Mouse (Mus musculus) lung, postnatal 0 days (tissue): ENCODE results near the gene Tex14. TPM values are rescaled to one million over a fixed set of nuclear protein-coding genes. Genes with fewer than 3 reads are reported as not detected.

Source experiments
- ATAC-seq: fragments of 200-750 bp; cut with Nextera tagmentation; 2 replicates; pipeline ENCODE4 v1.8.0; 2017; ENCODE audit warnings: moderate library complexity
- DNase-seq: peaks from one replicate; pipeline ENCODE4 v3.0.0-alpha.2; 2016; ENCODE audit warnings: low spot score
- H3K27ac ChIP-seq: fragments of 300-500 bp; sonication (generic); 2 replicates; pipeline ENCODE4 v1.5.1; 2014; ENCODE audit warnings: antibody characterized with exemption, mild to moderate bottlenecking, low read length, mixed read lengths
- H3K27me3 ChIP-seq: fragments of 300-500 bp; sonication (generic); replicated peaks from 2 replicates; pipeline ENCODE4 v1.6.1; 2014; ENCODE audit warnings: low read length, mixed read lengths; ENCODE audit not compliant: insufficient read depth
- H3K36me3 ChIP-seq: fragments of 300-500 bp; sonication (generic); 2 replicates; pipeline ENCODE4 v1.6.1; 2014; ENCODE audit warnings: low read length, mixed read lengths; ENCODE audit not compliant: insufficient read depth
- H3K4me1 ChIP-seq: fragments of 300-500 bp; sonication (generic); 2 replicates; pipeline ENCODE4 v1.6.1; 2014; ENCODE audit warnings: antibody characterized with exemption, low read depth, low read length, mixed read lengths; ENCODE audit not compliant: insufficient read depth
- H3K4me2 ChIP-seq: fragments of 300-500 bp; sonication (generic); replicated peaks from 2 replicates; pipeline ENCODE4 v1.6.1; 2014; ENCODE audit warnings: low read depth, mild to moderate bottlenecking, low read length, moderate library complexity, mixed read lengths
- H3K4me3 ChIP-seq: fragments of 300-500 bp; sonication (generic); 2 replicates; pipeline ENCODE4 v1.5.1; 2014; ENCODE audit warnings: low read depth, low read length
- H3K9ac ChIP-seq: fragments of 300-500 bp; sonication (generic); replicated peaks from 2 replicates; pipeline ENCODE4 v1.6.1; 2014; ENCODE audit warnings: low read depth, mild to moderate bottlenecking
- H3K9me3 ChIP-seq: fragments of 300-500 bp; sonication (generic); 2 replicates; pipeline ENCODE4 v1.6.1; 2016; ENCODE audit warnings: low read length, mixed read lengths
- CTCF ChIP-seq: IDR thresholded peaks from 2 replicates; pipeline ENCODE4 v1.5.1; 2016; ENCODE audit warnings: antibody characterized with exemption, mild to moderate bottlenecking
- EP300 ChIP-seq: IDR thresholded peaks from 2 replicates; pipeline ENCODE4 v1.6.1; 2016; ENCODE audit warnings: antibody characterized with exemption, mild to moderate bottlenecking, control low read depth
- WGBS: fragments of 180-500 bp; shearing (Covaris S2); extraction: QIAGEN DNeasy Blood & Tissue Kit; methylation state at CpG from one replicate; pipeline ENCODE4 v1.1.7; 2014; 5-methylcytosine and 5-hydroxymethylcytosine counted together
- polyA plus RNA-seq: library from polyadenylated mRNA; unstranded; fragments of >200 nt; fragmentation: Nextera tagmentation; extraction: Ambion mirVana; gene quantifications from 2 replicates; pipeline ENCODE4 v1.2.1, GENCODE M21; 2015

Tex14 gene
- polyA plus RNA-seq, 1 experiment from 2014 or later, result 1.1 TPM

DNA sequence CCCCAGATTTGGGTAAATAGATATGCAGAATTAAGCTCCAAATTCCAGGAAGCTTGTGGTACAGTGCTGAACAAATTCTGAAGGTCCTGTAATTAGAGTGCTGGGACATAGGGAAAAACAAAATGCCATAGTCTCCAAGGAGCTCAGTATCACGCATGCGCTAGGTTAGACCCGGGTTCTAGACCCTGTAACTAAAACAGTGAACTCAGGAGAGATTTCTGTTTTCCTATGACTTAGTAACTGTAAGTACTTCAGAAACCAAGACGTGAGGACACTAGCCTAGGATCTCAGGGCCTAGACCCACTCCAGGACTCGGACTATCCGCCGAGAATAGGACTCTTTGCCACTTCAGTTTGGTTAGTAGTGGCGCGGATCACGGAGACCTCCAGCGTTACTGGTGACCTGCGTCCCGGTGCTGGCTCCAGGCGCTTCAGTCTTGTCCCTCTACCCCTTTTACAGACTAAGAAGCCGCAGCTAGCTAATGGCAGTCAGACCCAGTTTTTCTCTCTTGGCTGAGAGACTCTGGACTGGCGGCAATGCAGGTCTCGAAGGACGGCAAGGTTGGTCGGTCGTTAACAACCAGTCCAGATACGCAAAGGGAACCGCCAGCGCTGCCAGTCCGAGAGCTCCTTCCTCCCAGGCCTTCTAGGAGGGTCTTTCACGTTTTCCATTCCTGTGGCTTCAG lies 186.1 kb downstream of the Tex14 start:
- no peaks in the 10 kb centered on the region for H3K9me3 ChIP-seq
- 2% methylated on average over 25 of the region's 25 CpGs for WGBS
- peak overlapping the region; percentile 96 for H3K27ac ChIP-seq
- H3K4me3 ChIP-seq, result peak overlapping the region; percentile 61
- TF ChIP-seq EP300 (no peak), CTCF (no peak)
- no peaks in the 10 kb centered on the region for H3K36me3 ChIP-seq
- no peaks in the 10 kb centered on the region for H3K27me3 ChIP-seq
- ATAC-seq, result no peak
- H3K9ac ChIP-seq, result peak overlapping the region; percentile 80
- H3K4me2 ChIP-seq, result peak overlapping the region; percentile 74
- H3K4me1 ChIP-seq, result peaks cover 34% of the 10 kb centered on the region
- DNase-seq, result peak; percentile 54

DNA sequence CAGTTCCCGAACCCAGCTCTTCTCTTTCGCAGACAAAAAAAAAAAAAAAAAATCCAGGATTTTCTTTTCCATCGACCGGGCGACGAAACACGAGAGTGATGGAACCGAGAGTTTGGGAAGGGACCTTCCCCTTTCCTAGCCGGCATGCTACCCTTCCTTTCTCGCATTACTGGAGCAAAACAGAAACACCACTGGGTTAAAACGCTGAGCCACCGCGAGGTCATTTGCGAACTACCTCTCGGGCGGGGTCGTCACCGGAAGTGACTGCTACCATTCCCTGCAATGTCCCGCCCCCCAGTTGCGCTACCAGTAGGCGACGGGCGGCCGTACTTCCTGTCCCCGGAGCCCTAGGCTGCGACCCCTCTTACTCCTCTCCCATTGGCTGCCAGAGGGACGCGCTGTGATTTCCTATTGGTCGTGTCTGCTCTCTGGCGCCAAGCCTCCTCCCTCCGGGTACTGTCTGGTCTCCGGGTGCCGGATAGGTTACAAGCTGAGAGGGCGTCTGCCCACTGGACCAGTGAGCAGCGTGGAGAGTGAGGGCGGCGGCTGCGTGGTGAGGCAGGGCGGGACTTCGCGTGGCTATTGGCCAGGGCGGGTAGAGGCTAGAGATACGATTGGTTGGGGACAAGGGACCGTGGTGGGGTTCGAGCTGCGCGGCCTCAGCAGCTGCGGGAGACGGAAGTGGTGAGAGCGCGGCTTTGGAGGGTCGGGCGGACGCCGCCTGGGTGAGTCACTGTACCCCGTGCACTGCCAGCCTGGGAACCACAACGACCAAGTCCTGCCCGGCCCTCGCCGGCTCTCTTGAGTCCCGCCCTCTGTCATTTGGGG lies 186.9 kb downstream of the Tex14 start, which contains the start of gene Mtmr4:
Gene Mtmr4 (plus strand): TSS at position 637 of the 828 bp plus-strand sequence.
- H3K27ac ChIP-seq, result peak within 1 kb of the TSS; percentile 96
- TF ChIP-seq EP300, result peak; percentile 57
- no peak; the same call in 1 of the 2 replicates for TF ChIP-seq CTCF
- H3K27me3 ChIP-seq, result no peaks in the 10 kb centered on the region
- H3K4me1 ChIP-seq, result peaks cover 35% of the 10 kb centered on the region
- no peaks in the 10 kb centered on the region for H3K36me3 ChIP-seq
- ATAC-seq, result peak; percentile 96
- peak within 1 kb of the TSS; percentile 74 for H3K4me2 ChIP-seq
- peak within 1 kb of the TSS; percentile 80 for H3K9ac ChIP-seq
- no peaks in the 10 kb centered on the region for H3K9me3 ChIP-seq
- H3K4me3 ChIP-seq, result peak within 1 kb of the TSS; percentile 61
- WGBS, result under 1% methylated on average over 58 of the region's 61 CpGs
- DNase-seq, result peak; percentile 100

DNA sequence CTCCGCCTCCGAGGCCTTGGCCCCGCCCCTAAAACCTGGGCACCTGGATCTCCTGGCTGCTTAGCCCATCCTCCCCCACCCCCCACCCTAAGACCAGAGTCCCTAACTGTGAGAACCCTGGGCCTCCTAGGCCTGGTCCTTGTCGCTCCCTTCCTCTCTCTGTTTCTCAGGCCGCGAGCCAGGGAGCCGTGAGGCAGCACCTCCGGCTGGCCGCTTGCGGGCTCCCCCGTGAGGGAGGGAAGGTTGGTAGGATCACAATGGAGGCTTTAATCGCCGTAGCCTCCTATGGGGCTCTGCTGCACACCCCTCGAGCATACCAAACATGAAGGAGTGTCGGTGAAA lies 187.5 kb downstream of the Tex14 start:
- 1% methylated on average over 14 of the region's 15 CpGs for WGBS
- Histone ChIP-seq H3K4me2 (peak overlapping the region; percentile 64), H3K36me3 (0 out of 2 replicates have a peak, but pooled peaks cover 4% of the 10 kb centered on the region), H3K4me3 (peak overlapping the region; percentile 61), H3K27ac (peak overlapping the region; percentile 88), H3K9ac (peak overlapping the region; percentile 62), H3K9me3 (no peaks in the 10 kb centered on the region), H3K27me3 (no peaks in the 10 kb centered on the region), H3K4me1 (peaks cover 35% of the 10 kb centered on the region)
- TF ChIP-seq CTCF (peak; percentile 53), EP300 (no peak)
- DNase-seq (no peak), ATAC-seq (no peak)

DNA sequence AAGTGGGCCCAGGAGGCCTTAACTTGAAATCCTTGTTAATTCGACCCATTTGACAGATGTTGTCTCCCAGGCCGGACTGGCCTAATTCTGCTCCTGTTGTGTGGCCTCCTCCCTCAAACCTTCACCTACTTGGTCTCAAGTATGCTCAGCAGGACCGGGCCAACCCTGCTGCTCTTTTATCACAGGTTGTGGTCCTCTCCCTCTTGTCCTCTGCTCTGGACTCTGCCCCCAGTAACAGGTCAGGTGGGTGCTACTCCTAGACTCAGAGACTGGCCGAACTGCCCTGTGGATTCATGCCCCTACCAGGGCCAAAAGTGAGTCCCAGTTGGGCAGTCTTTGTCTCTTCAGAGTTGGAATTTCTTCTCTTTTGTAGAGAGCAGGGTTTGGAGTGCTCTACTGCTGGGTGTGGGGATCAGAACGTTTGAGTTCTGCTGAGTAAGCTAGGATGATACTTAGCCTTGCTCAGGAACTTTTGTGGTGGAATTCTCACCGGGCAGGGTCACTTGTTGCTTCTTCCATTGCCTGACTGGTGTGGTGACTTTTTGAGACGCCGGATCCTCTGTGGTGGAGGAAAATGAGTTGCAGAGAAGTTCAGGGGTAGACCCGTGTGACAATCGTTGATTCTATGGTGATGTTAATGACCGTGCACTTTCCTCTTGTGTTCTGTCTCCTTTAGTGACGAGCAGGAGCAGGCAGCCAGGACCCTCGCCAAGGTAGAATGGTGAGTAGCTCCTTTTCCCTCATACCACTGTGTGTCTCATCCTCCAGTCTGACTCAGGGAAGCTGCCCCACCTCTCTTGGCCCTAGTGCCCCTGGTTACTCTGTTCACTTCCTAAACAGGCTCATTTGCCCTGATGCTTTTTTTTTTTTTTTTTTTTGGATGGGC lies 188.1 kb downstream of the Tex14 start:
- 22% methylated on average over 13 of the region's 13 CpGs for whole genome bisulfite sequencing
- DNase-seq (peak; percentile 10), ATAC-seq (no peak)
- Histone ChIP-seq H3K4me1 (peaks cover 34% of the 10 kb centered on the region), H3K4me3 (peak overlapping the region; percentile 61), H3K9ac (peak overlapping the region; percentile 62), H3K27ac (peak overlapping the region; percentile 88), H3K9me3 (no peaks in the 10 kb centered on the region), H3K27me3 (no peaks in the 10 kb centered on the region), H3K36me3 (peaks cover 7% of the 10 kb centered on the region; the same call in 1 of the 2 replicates), H3K4me2 (peak overlapping the region; percentile 64)
- TF ChIP-seq CTCF (no peak), EP300 (no peak)

DNA sequence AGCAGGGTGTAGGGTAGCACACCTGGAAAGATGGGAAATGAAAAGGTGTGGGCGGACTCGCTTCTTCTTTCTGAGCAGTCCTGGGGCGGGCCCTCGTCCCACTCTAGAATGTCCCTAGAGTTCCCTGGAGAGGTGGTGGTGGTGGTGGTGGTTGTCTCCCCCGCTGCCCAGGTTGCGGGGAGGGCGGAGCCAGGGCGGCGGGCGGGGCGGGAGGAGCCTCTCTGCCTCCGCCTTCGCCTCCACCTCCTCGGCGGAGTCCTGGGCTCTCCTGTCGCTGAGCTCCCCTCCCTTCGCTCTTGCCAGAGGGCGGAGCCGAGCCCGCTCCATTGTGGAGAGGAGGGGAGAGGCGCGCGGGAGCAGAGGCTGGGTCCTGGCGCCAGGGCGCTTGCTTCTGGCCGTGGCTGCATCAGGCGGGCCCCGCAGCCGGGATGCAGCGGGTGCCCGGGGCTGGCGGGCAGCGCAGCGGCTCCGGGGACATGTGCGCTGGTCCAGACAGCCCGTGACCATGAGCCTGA lies 190.5 kb downstream of the Tex14 start:
- ATAC-seq (peak; percentile 27), DNase-seq (peak; percentile 97)
- H3K4me1 ChIP-seq, result peaks cover 20% of the 10 kb centered on the region; the same call in 1 of the 2 replicates
- H3K4me2 ChIP-seq, result peak overlapping the region; percentile 97
- peaks cover 27% of the 10 kb centered on the region for H3K36me3 ChIP-seq
- H3K27ac ChIP-seq, result peak overlapping the region; percentile 72
- H3K27me3 ChIP-seq, result no peaks in the 10 kb centered on the region
- peak overlapping the region; percentile 51 for H3K9ac ChIP-seq
- H3K4me3 ChIP-seq, result peak overlapping the region; percentile 51
- 4% methylated on average over 8 of the region's 37 CpGs for WGBS
- H3K9me3 ChIP-seq, result no peaks in the 10 kb centered on the region
- TF ChIP-seq CTCF (peak; percentile 38; the same call in 1 of the 2 replicates), EP300 (no peak)
